Mouse (Mus musculus): ENCODE results near the gene Ubr3. TPM values are rescaled to one million over a fixed set of nuclear protein-coding genes. Genes with fewer than 3 reads are reported as not detected.

Ubr3 gene
- polyA plus RNA-seq, 1 experiment = 38.7 TPM

GRCm38 (mm10) chr2:70047868-70048267 is 150.8 kb downstream of the Ubr3 start:
- no peak overlapping the region for H3K4me3 ChIP-seq (ENCODE audit: insufficient read depth, low read length)
- no peak for TF ChIP-seq POLR2A (IDR thresholded peaks at IDR 0.05; ENCODE audit: borderline replicate concordance, low read depth, low read length)
- no peak for TF ChIP-seq CTCF (IDR thresholded peaks at IDR 0.05; ENCODE audit: low read depth, low read length)
- peaks cover 10% of the 10 kb centered on the region for H3K4me1 ChIP-seq (ENCODE audit: control insufficient read depth, insufficient read depth, low read length)
- peak overlapping the region; percentile 40; the same call in 1 of the 2 replicates for H3K27ac ChIP-seq (ENCODE audit: insufficient read depth, low read depth, low read length)

GRCm38 (mm10) chr2:70053803-70054202 is 156.8 kb downstream of the Ubr3 start:
- no peak for TF ChIP-seq POLR2A (IDR thresholded peaks at IDR 0.05; ENCODE audit: borderline replicate concordance, low read depth, low read length)
- no peak for TF ChIP-seq CTCF (IDR thresholded peaks at IDR 0.05; ENCODE audit: low read depth, low read length)
- no peaks in the 10 kb centered on the region for H3K4me1 ChIP-seq (ENCODE audit: control insufficient read depth, insufficient read depth, low read length)
- no peak overlapping the region for H3K27ac ChIP-seq (ENCODE audit: insufficient read depth, low read depth, low read length)
- H3K4me3 ChIP-seq (ENCODE audit: insufficient read depth, low read length) = no peak overlapping the region

- no peaks in the 10 kb centered on the region for H3K4me1 ChIP-seq (ENCODE audit: control insufficient read depth, insufficient read depth, low read length)
- no peak for TF ChIP-seq POLR2A (IDR thresholded peaks at IDR 0.05; ENCODE audit: borderline replicate concordance, low read depth, low read length)
- TF ChIP-seq CTCF (IDR thresholded peaks at IDR 0.05; ENCODE audit: low read depth, low read length) = no peak
- H3K4me3 ChIP-seq (ENCODE audit: insufficient read depth, low read length) = no peak overlapping the region
- no peak overlapping the region for H3K27ac ChIP-seq (ENCODE audit: insufficient read depth, low read depth, low read length)
Observed at GRCm38 (mm10) chr2:70058201-70058600, 161.2 kb downstream of the Ubr3 start.

- no peak overlapping the region for H3K27ac ChIP-seq (ENCODE audit: insufficient read depth, low read depth, low read length)
- H3K4me1 ChIP-seq (ENCODE audit: control insufficient read depth, insufficient read depth, low read length) = no peaks in the 10 kb centered on the region
- TF ChIP-seq POLR2A (IDR thresholded peaks at IDR 0.05; ENCODE audit: borderline replicate concordance, low read depth, low read length) (no peak), CTCF (IDR thresholded peaks at IDR 0.05; ENCODE audit: low read depth, low read length) (no peak)
- H3K4me3 ChIP-seq (ENCODE audit: insufficient read depth, low read length) = no peak overlapping the region
Observed at GRCm38 (mm10) chr2:70060359-70061345, 163.6 kb downstream of the Ubr3 start.

GRCm38 (mm10) chr2:70065116-70065515 is 168.1 kb downstream of the Ubr3 start:
- TF ChIP-seq POLR2A (IDR thresholded peaks at IDR 0.05; ENCODE audit: borderline replicate concordance, low read depth, low read length) = no peak
- TF ChIP-seq CTCF (IDR thresholded peaks at IDR 0.05; ENCODE audit: low read depth, low read length) = no peak
- H3K27ac ChIP-seq (ENCODE audit: insufficient read depth, low read depth, low read length) = no peak overlapping the region
- no peak overlapping the region for H3K4me3 ChIP-seq (ENCODE audit: insufficient read depth, low read length)
- H3K4me1 ChIP-seq (ENCODE audit: control insufficient read depth, insufficient read depth, low read length) = no peaks in the 10 kb centered on the region

- H3K4me3 ChIP-seq (ENCODE audit: insufficient read depth, low read length) = no peak overlapping the region
- TF ChIP-seq CTCF (IDR thresholded peaks at IDR 0.05; ENCODE audit: low read depth, low read length) = no peak
- no peak for TF ChIP-seq POLR2A (IDR thresholded peaks at IDR 0.05; ENCODE audit: borderline replicate concordance, low read depth, low read length)
- no peaks in the 10 kb centered on the region for H3K4me1 ChIP-seq (ENCODE audit: control insufficient read depth, insufficient read depth, low read length)
- H3K27ac ChIP-seq (ENCODE audit: insufficient read depth, low read depth, low read length) = no peak overlapping the region
Observed at GRCm38 (mm10) chr2:70065729-70066300, 168.8 kb downstream of the Ubr3 start.

- Histone ChIP-seq H3K27ac (ENCODE audit: insufficient read depth, low read depth, low read length) (no peak overlapping the region), H3K4me3 (ENCODE audit: insufficient read depth, low read length) (no peak overlapping the region), H3K4me1 (ENCODE audit: control insufficient read depth, insufficient read depth, low read length) (no peaks in the 10 kb centered on the region)
- no peak for TF ChIP-seq POLR2A (IDR thresholded peaks at IDR 0.05; ENCODE audit: borderline replicate concordance, low read depth, low read length)
- no peak for TF ChIP-seq CTCF (IDR thresholded peaks at IDR 0.05; ENCODE audit: low read depth, low read length)
Observed at GRCm38 (mm10) chr2:70066338-70067022, 169.4 kb downstream of the Ubr3 start.

GRCm38 (mm10) chr2:70069861-70070260 is 172.8 kb downstream of the Ubr3 start:
- H3K27ac ChIP-seq (ENCODE audit: insufficient read depth, low read depth, low read length) = no peak overlapping the region
- no peaks in the 10 kb centered on the region for H3K4me1 ChIP-seq (ENCODE audit: control insufficient read depth, insufficient read depth, low read length)
- TF ChIP-seq CTCF (IDR thresholded peaks at IDR 0.05; ENCODE audit: low read depth, low read length) (no peak), POLR2A (IDR thresholded peaks at IDR 0.05; ENCODE audit: borderline replicate concordance, low read depth, low read length) (no peak)
- H3K4me3 ChIP-seq (ENCODE audit: insufficient read depth, low read length) = no peak overlapping the region

Other genes with a start within 250 kb of the Ubr3 start
- gene Klhl41, start 227.1 kb upstream of the Ubr3 start, polyA plus RNA-seq (2012; ENCODE audit: insufficient read depth, insufficient read length, missing spikeins) = not detected in 2 replicates
- gene Fastkd1, start 183.7 kb upstream of the Ubr3 start, polyA plus RNA-seq (2012; ENCODE audit: insufficient read depth, insufficient read length, missing spikeins) = 6.0 and 6.8 TPM in 2 replicates
- 134 and 138 TPM in 2 replicates for gene Ppig, start 174.7 kb upstream of the Ubr3 start, polyA plus RNA-seq (2012; ENCODE audit: insufficient read depth, insufficient read length, missing spikeins)
- 3.7 and 4.5 TPM in 2 replicates for gene Ccdc173, start 107.7 kb upstream of the Ubr3 start, polyA plus RNA-seq (2012; ENCODE audit: insufficient read depth, insufficient read length, missing spikeins)
- gene Phospho2, start 107.6 kb upstream of the Ubr3 start, polyA plus RNA-seq (2012; ENCODE audit: insufficient read depth, insufficient read length, missing spikeins) = 16.7 and 17.1 TPM in 2 replicates
- gene Klhl23, start 75.3 kb upstream of the Ubr3 start, polyA plus RNA-seq (2012; ENCODE audit: insufficient read depth, insufficient read length, missing spikeins) = 0.23 and 0.39 TPM in 2 replicates
- 211 and 236 TPM in 2 replicates for gene Ssb, start 35.7 kb upstream of the Ubr3 start, polyA plus RNA-seq (2012; ENCODE audit: insufficient read depth, insufficient read length, missing spikeins)
- 19.4 and 20.0 TPM in 2 replicates for gene Mettl5, start 11.6 kb upstream of the Ubr3 start, polyA plus RNA-seq (2012; ENCODE audit: insufficient read depth, insufficient read length, missing spikeins)
- gene Myo3b, start 141.9 kb downstream of the Ubr3 start, polyA plus RNA-seq (2012; ENCODE audit: insufficient read depth, insufficient read length, missing spikeins) = not detected in 2 replicates